ENCODE assay signal across 8 mouse cellular contexts in genomic region chr9:59749581-59750265, GRCm38 (mm10). TPM values are rescaled to one million over a fixed set of nuclear protein-coding genes. Genes with fewer than 3 reads are reported as not detected.
DNase-seq lines count a peak whose midpoint lies in the region; ATAC-seq and TF ChIP-seq lines count a peak whose summit lies in the region.

No protein-coding gene starts in this region.

- H3K27me3 ChIP-seq in heart, embryonic 14.5 days (ENCODE audit: control insufficient read depth, insufficient read depth, low read length): no peaks in the 10 kb centered on the region
- H3K27me3 ChIP-seq in MEL (ENCODE audit: control insufficient read depth in 1 of 2, insufficient read depth in 2 of 2, low read length in 2 of 2): no peaks in the 10 kb centered on the region
- H3K27me3 ChIP-seq in forebrain, embryonic 14.5 days (replicated peaks; ENCODE audit: control insufficient read depth, insufficient read depth, low read length): no peaks in the 10 kb centered on the region
- H3K27me3 ChIP-seq in liver, embryonic 16.5 days (ENCODE audit: control insufficient read depth, insufficient read depth, low read depth, low read length): no peaks in the 10 kb centered on the region

- WGBS in heart, embryonic 14.5 days: 30% methylated on average over 12 of the region's 12 CpGs
- 32% methylated on average over 12 of the region's 12 CpGs for WGBS in forebrain, embryonic 14.5 days
- WGBS in liver, embryonic 16.5 days (ENCODE audit: insufficient replicate concordance): 22% methylated on average over 12 of the region's 12 CpGs

- peaks cover 7% of the 10 kb centered on the region for H3K79me2 ChIP-seq in MEL (ENCODE audit: control insufficient read depth, insufficient read depth, low read length, poor library complexity)

- ATAC-seq in heart, embryonic 14.5 days (ENCODE audit: insufficient number of reproducible peaks, insufficient read depth, low FRiP score, low read depth): no peak
- ATAC-seq in forebrain, embryonic 14.5 days: no peak
- ATAC-seq in liver, embryonic 16.5 days (ENCODE audit: low read depth): no peak

- no peak for TF ChIP-seq POLR2A in MEL (IDR thresholded peaks at IDR 0.05; ENCODE audit: control insufficient read depth in 1 of 2, insufficient read depth in 1 of 2, low read depth in 1 of 2, low read length in 2 of 2, poor library complexity in 1 of 2)

- no peak for TF ChIP-seq RAD21 in MEL (IDR thresholded peaks at IDR 0.05; ENCODE audit: low read depth, low read length)

- H3K9me3 ChIP-seq in heart, embryonic 14.5 days (ENCODE audit: control insufficient read depth, low read length): no peaks in the 10 kb centered on the region
- H3K9me3 ChIP-seq in MEL (replicated peaks; ENCODE audit: insufficient read depth, low read length): no peaks in the 10 kb centered on the region
- no peaks in the 10 kb centered on the region for H3K9me3 ChIP-seq in forebrain, embryonic 14.5 days (replicated peaks; ENCODE audit: control insufficient read depth, low read length)
- H3K9me3 ChIP-seq in liver, embryonic 16.5 days (replicated peaks; ENCODE audit: control insufficient read depth, low read length): no peaks in the 10 kb centered on the region

- TF ChIP-seq CTCF in MEL (IDR thresholded peaks at IDR 0.05 in 2 of 3, conservative IDR thresholded peaks at IDR 0.05 in 1 of 3; ENCODE audit: control insufficient read depth in 1 of 3, insufficient read depth in 1 of 3, low read depth in 2 of 3, low read length in 3 of 3, poor library complexity in 1 of 3, severe bottlenecking in 1 of 3): no peak

- no peak for TF ChIP-seq EP300 in MEL (IDR thresholded peaks at IDR 0.05; ENCODE audit: low read depth in 1 of 2, low read length in 2 of 2)

- peak overlapping the region; percentile 87 to 99 for H3K4me3 ChIP-seq in heart, embryonic 14.5 days (ENCODE audit: control insufficient read depth in 1 of 2, insufficient read depth in 1 of 2, low read depth in 1 of 2, low read length in 2 of 2)
- H3K4me3 ChIP-seq in MEL (ENCODE audit: control insufficient read depth in 1 of 2, insufficient read depth in 1 of 2, low read depth in 2 of 2, low read length in 2 of 2): peak overlapping the region; percentile 89 to 90
- H3K4me3 ChIP-seq in forebrain, embryonic 14.5 days (ENCODE audit: low read depth, low read length): peak overlapping the region; percentile 90
- H3K4me3 ChIP-seq in liver, embryonic 16.5 days (ENCODE audit: low read depth, low read length): peak overlapping the region; percentile 94

- peak overlapping the region in 1 of 2 experiments; percentile 80; a peak in 1 of 4 replicates for H3K27ac ChIP-seq in heart, embryonic 14.5 days (replicated peaks in 1 of 2; ENCODE audit: control insufficient read depth in 1 of 2, insufficient read depth in 1 of 2, low read depth in 2 of 2, low read length in 2 of 2)
- H3K27ac ChIP-seq in MEL (ENCODE audit: control insufficient read depth, low read depth, low read length): peak overlapping the region; percentile 89
- H3K27ac ChIP-seq in forebrain, embryonic 14.5 days (ENCODE audit: low read depth, low read length): peak overlapping the region; percentile 90
- H3K27ac ChIP-seq in liver, embryonic 16.5 days (ENCODE audit: low read length): peak overlapping the region; percentile 89

- peak overlapping the region; percentile 73 for H3K4me2 ChIP-seq in heart, embryonic 14.5 days (ENCODE audit: low read length)
- H3K4me2 ChIP-seq in forebrain, embryonic 14.5 days (ENCODE audit: low read length): peak overlapping the region; percentile 65
- H3K4me2 ChIP-seq in liver, embryonic 16.5 days (ENCODE audit: low read depth, low read length): peak overlapping the region; percentile 95

- peaks cover 2 to 17% of the 10 kb centered on the region in 2 experiments; a peak in 3 of 4 replicates for H3K4me1 ChIP-seq in heart, embryonic 14.5 days (ENCODE audit: control insufficient read depth in 2 of 2, insufficient read depth in 2 of 2, low read length in 2 of 2)
- H3K4me1 ChIP-seq in MEL (ENCODE audit: control insufficient read depth in 1 of 2, insufficient read depth in 2 of 2, low read length in 2 of 2): peaks cover 5 to 7% of the 10 kb centered on the region in 2 experiments; a peak in 3 of 4 replicates
- peaks cover 6% of the 10 kb centered on the region; the same call in 1 of the 2 replicates for H3K4me1 ChIP-seq in forebrain, embryonic 14.5 days (ENCODE audit: control insufficient read depth, insufficient read depth, low read length)
- peaks cover 20% of the 10 kb centered on the region for H3K4me1 ChIP-seq in liver, embryonic 16.5 days (ENCODE audit: control insufficient read depth, low read depth, low read length)

- DNase-seq in heart, adult 9 months (ENCODE audit: low spot score in 2 of 2): no peak
- DNase-seq in MEL (ENCODE audit: low read depth, low spot score): peak; percentile 61
- DNase-seq in forebrain, embryonic 14.5 days (ENCODE audit: low spot score): peak; percentile 6
- no peak for DNase-seq in right cerebral cortex, adult 18-20 months
- no peak for DNase-seq in right cerebral cortex, postnatal 25 days
- DNase-seq in yolk sac, embryonic 10.5 days (ENCODE audit: low spot score): no peak

- no peaks in the 10 kb centered on the region for H3K36me3 ChIP-seq in heart, embryonic 14.5 days (ENCODE audit: control insufficient read depth, insufficient read depth, low read length)
- H3K36me3 ChIP-seq in MEL (ENCODE audit: control insufficient read depth in 1 of 2, insufficient read depth in 2 of 2, low read length in 2 of 2): peaks cover 0 to 10% of the 10 kb centered on the region in 2 experiments; a peak in 2 of 4 replicates
- H3K36me3 ChIP-seq in forebrain, embryonic 14.5 days (ENCODE audit: control insufficient read depth, insufficient read depth, low read length): no peaks in the 10 kb centered on the region
- H3K36me3 ChIP-seq in liver, embryonic 16.5 days (ENCODE audit: control insufficient read depth, insufficient read depth): no peaks in the 10 kb centered on the region

- peak overlapping the region; percentile 70 for H3K9ac ChIP-seq in heart, embryonic 14.5 days (ENCODE audit: low read length)
- peak overlapping the region; percentile 81 for H3K9ac ChIP-seq in MEL (ENCODE audit: control insufficient read depth, low read depth, low read length, poor library complexity, severe bottlenecking)
- H3K9ac ChIP-seq in forebrain, embryonic 14.5 days (ENCODE audit: low read length): peak overlapping the region; percentile 66
- peak overlapping the region; percentile 67 for H3K9ac ChIP-seq in liver, embryonic 16.5 days (ENCODE audit: low read depth, low read length)

TF ChIP-seq in MEL, 35 proteins besides CTCF, POLR2A, EP300 and RAD21:
- TF ChIP-seq ZMIZ1 (IDR thresholded peaks at IDR 0.05; ENCODE audit: low read depth, low read length): no peak
- TF ChIP-seq MEF2A (IDR thresholded peaks at IDR 0.05; ENCODE audit: extremely low read depth, insufficient replicate concordance, low read depth, low read length, poor library complexity, severe bottlenecking): no peak
- peak; percentile 92 for TF ChIP-seq ZNF384 (IDR thresholded peaks at IDR 0.05; ENCODE audit: low read depth, low read length)
- no peak for TF ChIP-seq MXI1 (IDR thresholded peaks at IDR 0.05; ENCODE audit: low read depth, low read length)
- TF ChIP-seq USF2 (IDR thresholded peaks at IDR 0.05; ENCODE audit: borderline replicate concordance in 1 of 2, insufficient read depth in 1 of 2, low read depth in 1 of 2, low read length in 2 of 2): no peak
- TF ChIP-seq NRF1 (IDR thresholded peaks at IDR 0.05; ENCODE audit: insufficient read depth, low read depth, low read length, poor library complexity, severe bottlenecking): no peak

RNA-seq across cellular contexts. Expression of gene Senp8, which starts 0.8 kb away (rescaled TPM):
- polyA plus RNA-seq in heart, embryonic 14.5 days (2014; fragmentation: Nextera tagmentation; extraction: Ambion mirVana): 10.9 and 12.6 TPM in 2 replicates
- total RNA-seq in MEL (2012; rRNA removed): 2.7 TPM in 2 replicates
- 1 to 10 TPM in 1 of 2 experiments, not detected in 1; 5.5 TPM for polyA plus RNA-seq in MEL (2012; ENCODE audit: insufficient read depth in 1 of 2, insufficient read length in 2 of 2, low read depth in 1 of 2, low replicate concordance in 2 of 2, missing spikeins in 1 of 2)
- polyA plus RNA-seq in forebrain, embryonic 14.5 days (2014; fragmentation: Nextera tagmentation; extraction: Ambion mirVana): 12.3 and 12.7 TPM in 2 replicates
- 3.2 and 3.6 TPM in 2 replicates for polyA plus RNA-seq in liver, embryonic 16.5 days (2015; fragmentation: Nextera tagmentation; extraction: Ambion mirVana)

RNA-seq across cellular contexts. Expression of gene Myo9a, which starts 1.0 kb away (rescaled TPM):
- polyA plus RNA-seq in heart, embryonic 14.5 days (2014; fragmentation: Nextera tagmentation; extraction: Ambion mirVana): 12.1 and 12.4 TPM in 2 replicates
- total RNA-seq in MEL (2012; rRNA removed): 3.3 and 3.8 TPM in 2 replicates
- polyA plus RNA-seq in MEL (2012; ENCODE audit: insufficient read depth in 1 of 2, insufficient read length in 2 of 2, low read depth in 1 of 2, low replicate concordance in 2 of 2, missing spikeins in 1 of 2): 100 to 1,000 TPM in 1 of 2 experiments, 1 to 10 TPM in 1; 4.5 to 131 TPM
- 18.8 and 21.9 TPM in 2 replicates for polyA plus RNA-seq in forebrain, embryonic 14.5 days (2014; fragmentation: Nextera tagmentation; extraction: Ambion mirVana)
- polyA plus RNA-seq in liver, embryonic 16.5 days (2015; fragmentation: Nextera tagmentation; extraction: Ambion mirVana): 3.1 and 3.4 TPM in 2 replicates

Comparison
In these comparisons a context has a peak if more than half of its experiments do, and no peak if none do; other contexts are left out.
1. DNase-seq: peak in MEL (single experiment) and forebrain, embryonic 14.5 days (single experiment); none in heart, adult 9 months (0 of 2), right cerebral cortex, adult 18-20 months (single experiment), right cerebral cortex, postnatal 25 days (single experiment) and yolk sac, embryonic 10.5 days (single experiment).
2. Peak in every context shown above with its lines, with median percentiles within 50 percentile points of each other: H3K4me2 ChIP-seq, H3K4me3 ChIP-seq and H3K9ac ChIP-seq.